Mouse (Mus musculus): Measurements from ENCODE around the gene Gm13283. TPM values are rescaled to one million over a fixed set of nuclear protein-coding genes. Genes with fewer than 3 reads are reported as not detected.
"Not testable (repeated sequence)": the region's sequence is repeated elsewhere in the genome, so short reads cannot be mapped to it uniquely, and the experiment has no call there.

The Gm13283 gene
- polyA plus RNA-seq, 1 experiment from 2014 or later: not detected

DNA sequence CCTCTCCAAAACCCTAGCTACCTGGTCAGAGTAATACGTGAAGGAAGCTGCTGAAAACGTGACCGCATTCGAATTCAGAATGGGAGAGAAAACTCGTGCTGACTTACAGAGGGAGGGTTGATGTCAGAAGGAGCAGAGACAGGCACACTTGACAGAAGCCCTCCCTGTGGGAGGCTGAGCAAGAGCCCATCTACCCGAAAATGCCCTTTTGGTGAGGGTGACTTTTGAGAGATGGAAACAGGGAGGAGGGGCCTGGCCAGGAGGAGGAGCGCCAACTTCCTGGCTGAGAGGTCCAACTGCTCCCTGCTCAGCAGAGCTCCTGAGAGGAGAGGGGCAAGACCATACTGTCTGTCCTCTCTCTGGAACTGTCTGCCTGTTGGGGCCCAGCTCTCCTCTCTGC lies 39.4 kb downstream of the Gm13283 start, which contains the start of gene Gm13285:
Gene Gm13285 (plus strand): TSS at position 301 of the 400 bp plus-strand sequence.
- H3K27me3 ChIP-seq (ENCODE audit: control insufficient read depth, insufficient read depth, low read length); ATAC-seq (replicated peaks; ENCODE audit: low FRiP score); H3K27ac ChIP-seq (ENCODE audit: low read depth, low read length); H3K9ac ChIP-seq (ENCODE audit: low read length); H3K36me3 ChIP-seq (ENCODE audit: control insufficient read depth, insufficient read depth, low read length); H3K4me1 ChIP-seq (replicated peaks; ENCODE audit: control insufficient read depth, insufficient read depth, low read length); DNase-seq (ENCODE audit: low spot score); H3K4me2 ChIP-seq (ENCODE audit: low read depth, low read length, severe bottlenecking); H3K4me3 ChIP-seq (ENCODE audit: low read depth, low read length); H3K9me3 ChIP-seq (ENCODE audit: control insufficient read depth, low read length): not testable (repeated sequence)
- 0% methylated on average over 3 of the region's 7 CpGs for WGBS

DNA sequence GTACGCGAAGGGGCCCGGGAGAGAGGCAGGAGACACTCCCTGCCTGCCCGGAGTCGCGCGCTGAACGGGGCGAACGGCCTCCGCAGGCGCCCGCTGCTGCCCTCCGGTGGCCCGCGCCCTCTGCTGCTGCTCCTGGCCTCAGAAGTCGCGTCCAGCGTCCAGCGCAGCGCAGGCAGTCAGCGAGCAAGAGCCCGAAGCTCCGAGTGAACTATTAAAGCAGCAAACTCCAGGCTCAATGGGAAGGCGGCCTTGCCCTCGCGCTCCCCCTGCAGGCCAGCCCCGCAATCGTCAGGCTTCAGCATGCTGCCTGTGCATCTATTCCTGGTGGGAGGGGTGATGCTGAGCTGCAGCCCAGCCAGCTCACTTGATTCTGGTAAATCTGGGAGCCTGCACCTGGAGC lies 43.0 kb downstream of the Gm13283 start, which contains the start of gene Gm13287:
Gene Gm13287 (plus strand): TSS at position 301 of the 400 bp plus-strand sequence.
- WGBS: no CpG with 5 or more reads among the region's 29 CpGs

GRCm38 (mm10) chr4:88805231-88805630 lies 45.3 kb downstream of the Gm13283 start, which contains the start of gene Gm13288:
TSS of gene Gm13288 (plus strand) at chr4:88805531.
- H3K4me2 ChIP-seq (ENCODE audit: low read depth, low read length, severe bottlenecking): peak within 1 kb of the TSS; percentile 27; the same call in 1 of the 2 replicates
- H3K27ac ChIP-seq (ENCODE audit: low read depth, low read length); H3K36me3 ChIP-seq (ENCODE audit: control insufficient read depth, insufficient read depth, low read length); H3K4me3 ChIP-seq (ENCODE audit: low read depth, low read length); ATAC-seq (replicated peaks; ENCODE audit: low FRiP score); H3K9me3 ChIP-seq (ENCODE audit: control insufficient read depth, low read length); H3K9ac ChIP-seq (ENCODE audit: low read length); H3K27me3 ChIP-seq (ENCODE audit: control insufficient read depth, insufficient read depth, low read length); DNase-seq (ENCODE audit: low spot score); H3K4me1 ChIP-seq (replicated peaks; ENCODE audit: control insufficient read depth, insufficient read depth, low read length): not testable (repeated sequence)
- WGBS: no CpG with 5 or more reads among the region's 8 CpGs

More for the DNA sequence above, 43.0 kb downstream of the Gm13283 start, which contains the start of gene Gm13287:
- not testable (repeated sequence) for H3K9me3 ChIP-seq (ENCODE audit: control insufficient read depth, low read length); H3K4me3 ChIP-seq (ENCODE audit: low read depth, low read length); H3K27ac ChIP-seq (ENCODE audit: low read depth, low read length); DNase-seq (ENCODE audit: low spot score); H3K36me3 ChIP-seq (ENCODE audit: control insufficient read depth, insufficient read depth, low read length); ATAC-seq (replicated peaks; ENCODE audit: low FRiP score); H3K4me2 ChIP-seq (ENCODE audit: low read depth, low read length, severe bottlenecking); H3K4me1 ChIP-seq (replicated peaks; ENCODE audit: control insufficient read depth, insufficient read depth, low read length); H3K9ac ChIP-seq (ENCODE audit: low read length); H3K27me3 ChIP-seq (ENCODE audit: control insufficient read depth, insufficient read depth, low read length)

DNA sequence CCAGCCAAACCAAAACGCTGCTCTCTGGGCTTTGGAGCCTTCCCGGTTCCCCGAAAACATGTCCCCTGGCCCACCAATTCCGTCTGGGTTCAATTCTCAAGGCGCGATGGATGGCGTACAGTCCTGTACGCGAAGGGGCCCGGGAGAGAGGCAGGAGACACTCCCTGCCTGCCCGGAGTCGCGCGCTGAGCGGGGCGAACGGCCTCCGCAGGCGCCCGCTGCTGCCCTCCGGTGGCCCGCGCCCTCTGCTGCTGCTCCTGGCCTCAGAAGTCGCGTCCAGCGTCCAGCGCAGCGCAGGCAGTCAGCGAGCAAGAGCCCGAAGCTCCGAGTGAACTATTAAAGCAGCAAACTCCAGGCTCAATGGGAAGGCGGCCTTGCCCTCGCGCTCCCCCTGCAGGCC lies 45.8 kb downstream of the Gm13283 start:
- not testable (repeated sequence) for H3K27ac ChIP-seq (ENCODE audit: low read depth, low read length); H3K4me1 ChIP-seq (replicated peaks; ENCODE audit: control insufficient read depth, insufficient read depth, low read length); ATAC-seq (replicated peaks; ENCODE audit: low FRiP score); H3K27me3 ChIP-seq (ENCODE audit: control insufficient read depth, insufficient read depth, low read length); DNase-seq (ENCODE audit: low spot score); H3K9ac ChIP-seq (ENCODE audit: low read length); H3K9me3 ChIP-seq (ENCODE audit: control insufficient read depth, low read length); H3K4me3 ChIP-seq (ENCODE audit: low read depth, low read length); H3K36me3 ChIP-seq (ENCODE audit: control insufficient read depth, insufficient read depth, low read length)
- WGBS: 0% methylated on average over 11 of the region's 34 CpGs
- H3K4me2 ChIP-seq (ENCODE audit: low read depth, low read length, severe bottlenecking): peak overlapping the region; percentile 27; the same call in 1 of the 2 replicates

Other genes with a start within 250 kb of the Gm13283 start
- not detected in 2 replicates for gene Ifnb1, start 237.3 kb upstream of the Gm13283 start, polyA plus RNA-seq (2014; fragmentation: Nextera tagmentation; extraction: Ambion mirVana)
- gene Ifna15, start 201.9 kb upstream of the Gm13283 start, polyA plus RNA-seq (2014; fragmentation: Nextera tagmentation; extraction: Ambion mirVana): not detected in 2 replicates
- gene Ifna14, start 188.3 kb upstream of the Gm13283 start, polyA plus RNA-seq (2014; fragmentation: Nextera tagmentation; extraction: Ambion mirVana): not detected in 2 replicates
- gene Ifna9, start 167.7 kb upstream of the Gm13283 start, polyA plus RNA-seq (2014; fragmentation: Nextera tagmentation; extraction: Ambion mirVana): not detected in 2 replicates
- not detected in 2 replicates for gene Ifna12, start 156.7 kb upstream of the Gm13283 start, polyA plus RNA-seq (2014; fragmentation: Nextera tagmentation; extraction: Ambion mirVana)
- gene C87499, start 125.7 kb upstream of the Gm13283 start, polyA plus RNA-seq (2014; fragmentation: Nextera tagmentation; extraction: Ambion mirVana): not detected in 2 replicates
- gene Ifna13, start 115.7 kb upstream of the Gm13283 start, polyA plus RNA-seq (2014; fragmentation: Nextera tagmentation; extraction: Ambion mirVana): not detected in 2 replicates
- not detected in 2 replicates for gene Ifna16, start 83.2 kb upstream of the Gm13283 start, polyA plus RNA-seq (2014; fragmentation: Nextera tagmentation; extraction: Ambion mirVana)
- not detected in 2 replicates for gene Ifna2, start 76.2 kb upstream of the Gm13283 start, polyA plus RNA-seq (2014; fragmentation: Nextera tagmentation; extraction: Ambion mirVana)
- not detected in 2 replicates for gene Ifnab, start 68.8 kb upstream of the Gm13283 start, polyA plus RNA-seq (2014; fragmentation: Nextera tagmentation; extraction: Ambion mirVana)
- 0.81 and 1.3 TPM in 2 replicates for gene Gm26566, start 38.3 kb upstream of the Gm13283 start, polyA plus RNA-seq (2014; fragmentation: Nextera tagmentation; extraction: Ambion mirVana)
- gene Klhl9, start 37.7 kb upstream of the Gm13283 start, polyA plus RNA-seq (2014; fragmentation: Nextera tagmentation; extraction: Ambion mirVana): 136 and 144 TPM in 2 replicates
- gene Gm13271, start 5.3 kb upstream of the Gm13283 start, polyA plus RNA-seq (2014; fragmentation: Nextera tagmentation; extraction: Ambion mirVana): not detected in 2 replicates
- 0.20 and 0.53 TPM in 2 replicates for gene Gm13290, start 13.7 kb downstream of the Gm13283 start, polyA plus RNA-seq (2014; fragmentation: Nextera tagmentation; extraction: Ambion mirVana)
- not detected in 2 replicates for gene Gm13289, start 16.8 kb downstream of the Gm13283 start, polyA plus RNA-seq (2014; fragmentation: Nextera tagmentation; extraction: Ambion mirVana)
- gene Gm13272, start 19.7 kb downstream of the Gm13283 start, polyA plus RNA-seq (2014; fragmentation: Nextera tagmentation; extraction: Ambion mirVana): not detected in 2 replicates
- not detected in 2 replicates for gene Ifnz, start 22.0 kb downstream of the Gm13283 start, polyA plus RNA-seq (2014; fragmentation: Nextera tagmentation; extraction: Ambion mirVana)
- gene Gm13276, start 25.6 kb downstream of the Gm13283 start, polyA plus RNA-seq (2014; fragmentation: Nextera tagmentation; extraction: Ambion mirVana): not detected in 2 replicates
- not detected in 2 replicates for gene Gm13277, start 28.5 kb downstream of the Gm13283 start, polyA plus RNA-seq (2014; fragmentation: Nextera tagmentation; extraction: Ambion mirVana)
- not detected in 2 replicates for gene Gm13278, start 31.4 kb downstream of the Gm13283 start, polyA plus RNA-seq (2014; fragmentation: Nextera tagmentation; extraction: Ambion mirVana)
- gene Gm13275, start 34.4 kb downstream of the Gm13283 start, polyA plus RNA-seq (2014; fragmentation: Nextera tagmentation; extraction: Ambion mirVana): not detected in 2 replicates
- gene Gm13279, start 37.3 kb downstream of the Gm13283 start, polyA plus RNA-seq (2014; fragmentation: Nextera tagmentation; extraction: Ambion mirVana): not detected in 2 replicates
- gene Gm13285, start 39.5 kb downstream of the Gm13283 start, polyA plus RNA-seq (2014; fragmentation: Nextera tagmentation; extraction: Ambion mirVana): 1.3 TPM in 1 of 2 replicates, not detected in the other
- not detected in 2 replicates for gene Gm13287, start 43.1 kb downstream of the Gm13283 start, polyA plus RNA-seq (2014; fragmentation: Nextera tagmentation; extraction: Ambion mirVana)
- gene Gm13288, start 45.4 kb downstream of the Gm13283 start, polyA plus RNA-seq (2014; fragmentation: Nextera tagmentation; extraction: Ambion mirVana): not detected in 2 replicates
- gene Ifna7, start 56.1 kb downstream of the Gm13283 start, polyA plus RNA-seq (2014; fragmentation: Nextera tagmentation; extraction: Ambion mirVana): not detected in 2 replicates
- gene Ifna11, start 59.8 kb downstream of the Gm13283 start, polyA plus RNA-seq (2014; fragmentation: Nextera tagmentation; extraction: Ambion mirVana): not detected in 2 replicates
- not detected in 2 replicates for gene Ifna6, start 67.3 kb downstream of the Gm13283 start, polyA plus RNA-seq (2014; fragmentation: Nextera tagmentation; extraction: Ambion mirVana)
- not detected in 2 replicates for gene Ifna5, start 75.4 kb downstream of the Gm13283 start, polyA plus RNA-seq (2014; fragmentation: Nextera tagmentation; extraction: Ambion mirVana)
- gene Ifna4, start 81.7 kb downstream of the Gm13283 start, polyA plus RNA-seq (2014; fragmentation: Nextera tagmentation; extraction: Ambion mirVana): not detected in 2 replicates
- not detected in 2 replicates for gene Ifna1, start 90.0 kb downstream of the Gm13283 start, polyA plus RNA-seq (2014; fragmentation: Nextera tagmentation; extraction: Ambion mirVana)
- gene Ifne, start 120.1 kb downstream of the Gm13283 start, polyA plus RNA-seq (2014; fragmentation: Nextera tagmentation; extraction: Ambion mirVana): not detected in 2 replicates